Mouse (Mus musculus): ENCODE measurements at regions not wholly inside any gene's neighbourhood (a gene's known extent, or its start where the extent isn't known, plus 50 kb on each side); places are given as distances from the start of the nearest gene placed in this dataset.

- no peak for DNase-seq
Observed at GRCm38 (mm10) chr8:86428998-86429651, 151.4 kb downstream of the Abcc12 start.

DNA sequence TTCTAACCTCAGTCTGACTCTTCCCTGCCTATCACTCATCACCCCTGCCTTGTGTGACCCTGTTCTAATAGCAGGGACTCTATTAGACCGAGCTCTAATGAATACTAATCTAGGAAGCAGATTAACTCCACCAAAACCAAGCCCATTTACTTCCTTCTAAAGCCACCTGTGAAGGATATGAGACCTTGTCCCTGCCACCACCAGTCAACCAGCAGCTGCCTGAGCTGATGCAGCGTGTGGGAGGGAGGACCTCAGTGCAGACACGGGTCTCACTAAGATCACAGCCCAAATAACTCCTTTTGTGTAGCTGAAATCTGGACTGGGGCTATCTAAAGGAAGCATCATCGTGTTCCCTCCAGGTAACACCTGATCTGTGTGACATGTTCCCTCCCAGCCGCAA lies 152.4 kb downstream of the Abcc12 start:
- no peak for DNase-seq

DNA sequence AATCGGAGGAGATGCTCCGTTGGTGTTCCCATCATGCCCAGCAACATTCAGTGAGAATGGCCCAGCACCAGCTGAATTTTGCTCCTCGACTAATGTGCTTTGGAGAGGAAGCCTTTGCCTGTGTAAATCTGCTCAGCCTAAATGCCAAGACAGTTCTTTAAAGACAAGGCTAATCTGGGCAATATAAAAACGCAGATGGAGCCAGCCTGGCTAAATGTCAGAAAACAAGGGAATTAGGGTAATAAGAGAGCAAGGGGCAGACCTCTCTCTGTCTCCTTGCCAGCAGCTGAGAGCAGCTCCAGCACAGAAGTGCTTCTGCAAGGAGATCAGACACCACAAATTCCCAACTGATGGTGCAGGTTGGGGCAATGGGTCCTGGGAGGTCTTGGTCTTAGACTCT lies 154.4 kb downstream of the Abcc12 start:
- DNase-seq, result no peak

DNA sequence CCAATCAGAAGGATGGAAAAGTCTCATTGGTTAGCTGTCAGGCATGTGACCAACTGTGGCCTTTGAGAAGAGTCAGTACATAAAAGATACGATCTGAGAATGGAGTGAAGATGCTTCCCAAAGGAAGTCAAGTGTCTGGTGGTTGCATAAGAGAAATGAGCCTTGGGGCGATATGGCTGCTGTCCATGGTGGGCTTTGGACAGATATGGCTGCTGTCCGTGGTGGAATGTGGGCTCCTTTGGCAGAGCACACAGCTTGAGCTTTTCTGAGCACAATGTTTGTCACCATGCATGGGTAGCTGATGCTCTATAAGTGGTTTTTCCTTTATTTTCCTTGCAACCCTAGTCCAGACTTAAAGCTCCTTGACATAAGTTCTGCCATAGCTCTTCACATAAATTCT lies 155.1 kb downstream of the Abcc12 start:
- no peak for DNase-seq

GRCm38 (mm10) chr8:86419059-86419651 lies 161.3 kb downstream of the Abcc12 start:
- no peak for DNase-seq

GRCm38 (mm10) chr8:86418414-86418981 lies 162.0 kb downstream of the Abcc12 start:
- DNase-seq, result no peak

- DNase-seq, result no peak
Observed at GRCm38 (mm10) chr8:86415208-86415607, 165.3 kb downstream of the Abcc12 start.

GRCm38 (mm10) chr8:86411232-86411631 lies 169.3 kb downstream of the Abcc12 start:
- no peak for DNase-seq

DNA sequence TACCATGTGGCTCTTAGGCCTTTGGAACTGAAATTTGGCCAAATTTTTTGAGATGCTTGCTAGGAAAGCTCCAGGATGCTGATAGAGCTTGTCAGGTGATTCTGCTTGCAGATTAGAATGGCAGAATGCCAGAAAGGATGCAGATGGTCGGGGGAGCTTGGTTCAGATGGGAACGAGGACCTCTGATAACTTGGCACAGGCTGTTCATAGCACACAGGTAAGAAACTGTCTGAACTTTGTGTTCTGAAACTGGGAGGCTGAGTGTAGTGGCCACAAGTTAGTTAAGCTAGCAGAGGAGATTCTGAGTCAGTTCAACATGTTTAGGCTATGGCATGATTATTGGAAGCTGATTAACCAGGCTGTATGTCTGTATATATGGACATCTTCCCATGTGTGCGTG lies 174.3 kb downstream of the Abcc12 start:
- DNase-seq, result no peak

DNA sequence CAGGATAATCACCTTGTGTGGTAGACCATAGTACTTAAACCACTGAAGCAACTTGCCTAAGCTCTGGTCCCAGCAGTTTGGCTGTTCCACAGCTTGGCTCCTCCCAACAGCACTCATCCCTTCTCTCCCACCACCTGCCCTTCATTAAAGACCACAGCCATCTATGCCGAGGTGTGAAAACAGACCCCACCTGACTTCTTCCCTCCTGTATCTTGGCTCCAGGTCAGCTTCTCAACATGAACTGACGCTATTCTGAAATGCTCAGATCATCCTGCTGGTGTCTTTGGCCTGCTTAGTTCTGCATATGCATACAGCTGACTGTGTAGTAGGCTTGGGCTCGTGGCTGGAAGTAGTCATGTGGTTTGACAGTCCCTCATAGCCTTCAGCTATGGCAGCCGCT lies 177.1 kb downstream of the Abcc12 start:
- DNase-seq, result no peak

GRCm38 (mm10) chr8:86401946-86402345 lies 178.5 kb downstream of the Abcc12 start:
- no peak for DNase-seq

DNA sequence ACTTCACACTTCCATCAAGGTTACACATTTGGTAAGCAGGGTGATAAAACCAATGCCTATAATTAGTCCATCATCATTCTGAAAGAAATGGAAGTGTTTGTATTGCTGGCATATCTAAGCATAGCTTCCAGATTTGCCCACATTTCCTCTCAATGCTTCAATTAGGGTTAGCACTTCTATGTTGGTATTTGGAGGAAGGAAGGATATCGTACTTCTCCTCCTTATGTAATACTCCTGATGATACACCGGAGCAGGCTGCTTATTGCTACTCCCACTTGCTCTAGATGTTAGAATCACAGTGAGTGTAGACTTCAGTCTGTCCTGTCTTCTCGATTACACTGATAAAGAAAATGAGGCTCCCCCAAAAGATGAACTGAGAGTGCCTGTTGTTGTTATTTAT lies 185.4 kb downstream of the Abcc12 start:
- DNase-seq, result no peak

- no peak for DNase-seq
Observed at GRCm38 (mm10) chr8:86393835-86394234, 186.7 kb downstream of the Abcc12 start.

GRCm38 (mm10) chr8:86393374-86393773 lies 187.1 kb downstream of the Abcc12 start:
- DNase-seq, result no peak

DNA sequence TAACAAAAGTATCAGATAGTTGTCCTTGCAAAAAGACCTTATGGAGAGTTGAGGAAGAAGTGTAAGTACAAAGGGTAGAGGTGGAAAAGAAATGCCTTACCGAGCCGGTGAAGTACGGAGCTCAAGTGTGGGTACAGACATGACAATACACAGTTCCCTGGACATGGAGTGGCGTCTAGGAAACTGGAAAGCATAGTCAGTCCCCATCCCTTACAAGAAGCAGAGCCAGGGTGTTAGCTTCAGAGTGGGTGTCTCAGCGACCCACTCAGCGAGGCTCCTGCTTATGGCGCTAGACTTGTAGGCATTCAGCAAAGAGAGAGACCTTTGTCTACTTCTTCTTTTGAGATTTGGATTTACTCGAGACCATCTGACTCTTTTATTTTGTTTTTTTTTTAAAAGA lies 189.8 kb downstream of the Abcc12 start:
- no peak for DNase-seq

GRCm38 (mm10) chr8:86389690-86390671 lies 190.5 kb downstream of the Abcc12 start:
- no peak for DNase-seq

GRCm38 (mm10) chr8:86385236-86385635 lies 195.2 kb downstream of the Abcc12 start:
- no peak for DNase-seq

- no peak for DNase-seq
Observed at GRCm38 (mm10) chr8:86381977-86382376, 198.5 kb downstream of the Abcc12 start.

DNA sequence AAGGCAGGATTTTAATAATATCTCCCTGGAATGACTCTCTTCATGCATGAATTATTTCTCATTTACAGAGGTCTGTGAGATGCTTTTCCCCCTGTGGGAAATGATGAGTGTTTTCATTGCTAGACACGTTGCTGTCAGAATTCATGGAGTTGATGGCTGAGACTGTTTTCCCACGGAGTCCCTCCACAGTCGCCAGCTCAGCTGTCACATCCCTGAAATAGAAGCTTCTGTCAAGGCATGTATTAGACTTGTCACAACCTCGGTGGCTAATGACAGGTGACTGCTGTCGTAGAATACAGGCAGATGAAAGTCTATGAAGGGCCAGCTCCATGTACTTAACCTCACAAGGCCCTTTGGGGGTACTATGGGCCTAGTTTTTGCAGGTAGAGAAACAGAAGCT lies 212.4 kb downstream of the Abcc12 start:
- DNase-seq, result no peak

DNA sequence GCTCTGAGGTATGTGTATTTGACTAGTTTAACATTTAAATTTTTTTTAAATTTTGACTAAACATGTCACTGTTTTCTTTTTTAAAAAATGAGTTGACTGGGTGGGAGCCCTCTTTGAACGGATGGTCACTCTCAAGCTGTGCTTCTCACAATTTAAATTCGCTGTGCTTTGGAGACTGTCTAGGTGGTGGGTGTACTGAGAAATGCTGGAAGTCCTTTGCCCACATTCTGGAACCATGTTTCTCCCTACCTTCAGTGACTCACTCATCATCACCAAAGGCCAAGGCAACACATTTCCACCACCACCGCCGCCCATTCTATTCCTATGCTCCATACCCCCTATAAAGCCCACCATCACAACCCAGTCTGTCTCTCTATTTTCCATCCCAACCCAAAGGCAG lies 213.8 kb downstream of the Abcc12 start:
- DNase-seq, result no peak

DNA sequence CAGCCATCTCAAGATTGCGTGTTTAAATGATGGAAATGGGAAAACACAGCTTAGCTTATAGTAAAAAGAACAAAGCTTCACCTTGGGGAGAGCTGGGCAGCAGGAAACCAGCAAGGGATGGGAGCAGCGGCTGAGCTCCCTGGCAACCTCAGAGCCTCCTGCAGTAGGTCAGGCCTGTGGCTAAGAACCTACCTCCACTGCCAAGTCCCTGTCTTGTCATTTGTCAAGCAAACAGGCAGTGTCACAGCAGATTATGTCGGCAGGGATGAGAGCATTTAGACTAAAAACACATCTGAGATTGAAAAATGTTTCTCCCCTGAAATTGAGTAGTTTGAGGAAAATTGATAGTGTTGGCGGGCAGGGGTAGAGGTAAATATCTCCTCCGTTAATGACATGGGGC lies 214.8 kb downstream of the Abcc12 start:
- DNase-seq, result no peak

GRCm38 (mm10) chr8:86364898-86365297 lies 215.6 kb downstream of the Abcc12 start:
- no peak for DNase-seq

DNA sequence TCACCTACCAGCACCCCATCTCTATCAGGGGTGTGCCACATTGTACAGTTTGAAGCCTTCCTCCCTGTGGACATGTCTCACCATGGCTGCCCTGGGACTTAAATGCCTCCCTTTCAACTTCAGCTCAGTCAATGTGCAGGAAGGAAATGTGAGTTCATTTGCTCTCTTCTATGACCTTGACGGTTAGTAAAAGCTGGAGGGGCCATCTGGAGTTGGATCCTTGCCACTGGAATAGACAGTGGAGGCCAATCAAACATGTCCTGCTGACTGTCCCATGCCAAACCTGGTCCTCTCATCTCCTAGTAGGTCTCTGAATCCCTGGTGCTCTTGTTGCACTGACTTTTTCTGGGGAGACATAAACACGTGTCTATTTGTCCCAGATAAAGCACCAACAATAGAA lies 220.2 kb downstream of the Abcc12 start:
- DNase-seq, result no peak

DNA sequence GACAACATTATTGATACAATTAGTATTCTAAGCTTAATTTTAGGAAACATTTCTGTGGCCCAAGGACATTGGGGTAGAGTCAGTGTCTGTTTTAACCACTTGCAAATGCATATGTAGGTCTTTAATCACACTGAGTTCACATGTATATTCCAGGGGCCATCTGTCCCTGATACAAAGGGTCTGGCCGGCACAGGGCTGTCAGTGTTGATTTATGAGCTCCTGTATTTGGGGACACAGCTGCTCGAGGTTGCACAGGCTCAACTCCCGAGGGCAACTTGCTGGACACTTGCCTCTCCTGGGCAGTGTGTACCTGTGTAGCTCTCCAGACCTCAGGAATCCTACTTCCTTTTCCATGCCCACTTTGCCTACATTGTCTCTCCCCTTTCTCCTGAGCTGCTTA lies 221.0 kb downstream of the Abcc12 start:
- no peak for DNase-seq
